Mouse (Mus musculus) ES-E14 (cell line): ENCODE measurements around the gene Fntb.

Source experiments
- MAFK ChIP-seq: IDR thresholded peaks from 2 replicates; pipeline ENCODE4 v1.6.1; 2014; ENCODE audit warnings: mild to moderate bottlenecking, low read depth, low read length, inconsistent platforms; ENCODE audit not compliant: insufficient read depth
- ZC3H11A ChIP-seq: IDR thresholded peaks from 2 replicates; pipeline ENCODE4 v1.6.1; 2012; ENCODE audit warnings: low read depth, mild to moderate bottlenecking, inconsistent platforms, low read length, borderline replicate concordance
- ZNF384 ChIP-seq: IDR thresholded peaks from 2 replicates; pipeline ENCODE4 v1.6.1; 2012; ENCODE audit warnings: low read depth, low read length, inconsistent platforms

- no peak for TF ChIP-seq MAFK
- no peak for TF ChIP-seq ZNF384
- TF ChIP-seq ZC3H11A = no peak
Measured at GRCm38 (mm10) chr12:76879242-76879641, 113.9 kb downstream of the Fntb start.
